Mouse (Mus musculus) heart, embryonic 10.5 days (tissue): ENCODE results near the gene Gcsh. TPM values are rescaled to one million over a fixed set of nuclear protein-coding genes. Genes with fewer than 3 reads are reported as not detected.

Experiments
- DNase-seq: peaks from one replicate; pipeline ENCODE4 v3.0.0-alpha.2; 2017; ENCODE audit warnings: low spot score
- H3K27ac ChIP-seq: fragments of 300-500 bp; sonication (generic); 2 replicates; pipeline ENCODE4 v1.5.1; 2016; ENCODE audit warnings: mild to moderate bottlenecking
- H3K27me3 ChIP-seq: fragments of 300-500 bp; sonication (generic); 2 replicates; pipeline ENCODE4 v1.6.1; 2016; ENCODE audit warnings: mild to moderate bottlenecking; ENCODE audit not compliant: poor library complexity, insufficient read depth, severe bottlenecking
- H3K36me3 ChIP-seq: fragments of 300-500 bp; sonication (generic); 2 replicates; pipeline ENCODE4 v1.6.1; 2016; ENCODE audit warnings: mild to moderate bottlenecking, moderate library complexity
- H3K4me1 ChIP-seq: fragments of 300-500 bp; sonication (generic); 2 replicates; pipeline ENCODE4 v1.6.1; 2016; ENCODE audit warnings: mild to moderate bottlenecking
- H3K4me3 ChIP-seq: fragments of 300-500 bp; sonication (generic); 2 replicates; pipeline ENCODE4 v1.5.1; 2016; ENCODE audit warnings: mild to moderate bottlenecking, moderate library complexity
- H3K9me3 ChIP-seq: fragments of 300-500 bp; sonication (generic); 2 replicates; pipeline ENCODE4 v1.6.1; 2016; ENCODE audit warnings: mild to moderate bottlenecking, moderate library complexity
- WGBS: fragments of 180-500 bp; shearing (Covaris S2); methylation state at CpG from one replicate; pipeline ENCODE4 v1.1.7; 2016; 5-methylcytosine and 5-hydroxymethylcytosine counted together
- polyA plus RNA-seq: library from polyadenylated mRNA; unstranded; fragments of >200 nt; fragmentation: Nextera tagmentation; extraction: Ambion mirVana; gene quantifications from 2 replicates; pipeline ENCODE4 v1.2.1, GENCODE M21; 2016

The Gcsh gene
- polyA plus RNA-seq, 1 experiment from 2014 or later: 140 TPM

GRCm38 (mm10) chr8:117015670-117016069, 22.3 kb upstream of the Gcsh start:
- Histone ChIP-seq H3K4me3 (no peak overlapping the region), H3K9me3 (no peaks in the 10 kb centered on the region), H3K36me3 (no peaks in the 10 kb centered on the region), H3K27ac (no peak overlapping the region), H3K4me1 (0 out of 2 replicates have a peak, but pooled peaks cover 4% of the 10 kb centered on the region), H3K27me3 (peaks cover 26% of the 10 kb centered on the region; the same call in 1 of the 2 replicates)
- WGBS: 55% methylated on average over 4 of the region's 4 CpGs
- DNase-seq: no peak

- no peak overlapping the region for H3K4me3 ChIP-seq
- H3K9me3 ChIP-seq: no peaks in the 10 kb centered on the region
- DNase-seq: no peak
- no peaks in the 10 kb centered on the region for H3K36me3 ChIP-seq
- 83% methylated on average over 9 of the region's 9 CpGs for WGBS
- no peak overlapping the region for H3K27ac ChIP-seq
- peaks cover 12% of the 10 kb centered on the region; the same call in 1 of the 2 replicates for H3K27me3 ChIP-seq
- H3K4me1 ChIP-seq: no peaks in the 10 kb centered on the region
Measured at GRCm38 (mm10) chr8:117011366-117011765, 18.0 kb upstream of the Gcsh start.

GRCm38 (mm10) chr8:116994016-116994716, 829 bp upstream of the Gcsh start:
- 58% methylated on average over 11 of the region's 11 CpGs for WGBS

GRCm38 (mm10) chr8:116992176-116992971, 963 bp downstream of the Gcsh start:
- Histone ChIP-seq H3K9me3 (no peaks in the 10 kb centered on the region), H3K4me1 (peaks cover 18% of the 10 kb centered on the region), H3K27me3 (no peaks in the 10 kb centered on the region), H3K4me3 (peak overlapping the region; percentile 75), H3K36me3 (peaks cover 10% of the 10 kb centered on the region; the same call in 1 of the 2 replicates), H3K27ac (peak overlapping the region; percentile 89)
- DNase-seq: no peak
- WGBS: 13% methylated on average over 23 of the region's 23 CpGs

More at GRCm38 (mm10) chr8:116994016-116994716, 829 bp upstream of the Gcsh start:
- DNase-seq: no peak
- H3K4me1 ChIP-seq: peaks cover 18% of the 10 kb centered on the region
- no peaks in the 10 kb centered on the region for H3K9me3 ChIP-seq
- H3K4me3 ChIP-seq: peak overlapping the region; percentile 75
- H3K36me3 ChIP-seq: 0 out of 2 replicates have a peak, but pooled peaks cover 6% of the 10 kb centered on the region
- H3K27me3 ChIP-seq: no peaks in the 10 kb centered on the region
- H3K27ac ChIP-seq: peak overlapping the region; percentile 89

GRCm38 (mm10) chr8:116991241-116991640, 2.1 kb downstream of the Gcsh start:
- Histone ChIP-seq H3K9me3 (no peaks in the 10 kb centered on the region), H3K27me3 (no peaks in the 10 kb centered on the region), H3K27ac (no peak overlapping the region), H3K4me3 (no peak overlapping the region), H3K4me1 (peaks cover 18% of the 10 kb centered on the region), H3K36me3 (peaks cover 17% of the 10 kb centered on the region)
- DNase-seq: no peak
- 86% methylated on average over 8 of the region's 8 CpGs for WGBS

- H3K27ac ChIP-seq: no peak overlapping the region
- H3K36me3 ChIP-seq: peaks cover 28% of the 10 kb centered on the region
- H3K9me3 ChIP-seq: no peaks in the 10 kb centered on the region
- H3K4me3 ChIP-seq: no peak overlapping the region
- no peaks in the 10 kb centered on the region for H3K27me3 ChIP-seq
- no peak for DNase-seq
- 93% methylated on average over 3 of the region's 3 CpGs for WGBS
- peaks cover 18% of the 10 kb centered on the region for H3K4me1 ChIP-seq
Measured at GRCm38 (mm10) chr8:116989842-116990241, 3.5 kb downstream of the Gcsh start.

- H3K4me1 ChIP-seq: peaks cover 9% of the 10 kb centered on the region
- peak; percentile 85 for DNase-seq
- H3K9me3 ChIP-seq: no peaks in the 10 kb centered on the region
- H3K27ac ChIP-seq: no peak overlapping the region
- H3K27me3 ChIP-seq: no peaks in the 10 kb centered on the region
- peaks cover 28% of the 10 kb centered on the region for H3K36me3 ChIP-seq
- 25% methylated on average over 4 of the region's 4 CpGs for WGBS
- peak overlapping the region; percentile 3; the same call in 1 of the 2 replicates for H3K4me3 ChIP-seq
Measured at GRCm38 (mm10) chr8:116980117-116980516, 13.2 kb downstream of the Gcsh start.

- Histone ChIP-seq H3K27ac (peak within 1 kb of the TSS; percentile 63), H3K4me1 (peaks cover 9% of the 10 kb centered on the region), H3K9me3 (no peaks in the 10 kb centered on the region), H3K27me3 (no peaks in the 10 kb centered on the region), H3K4me3 (peak within 1 kb of the TSS; percentile 84), H3K36me3 (peaks cover 19% of the 10 kb centered on the region)
- WGBS: under 1% methylated on average over 46 of the region's 46 CpGs
- DNase-seq: peak; percentile 99
Measured at GRCm38 (mm10) chr8:116978631-116979256, 14.6 kb downstream of the Gcsh start, which contains the start of gene 1700030J22Rik. TSS of gene 1700030J22Rik (minus strand) at chr8:116978959.

GRCm38 (mm10) chr8:116978052-116978451, 15.3 kb downstream of the Gcsh start:
- Histone ChIP-seq H3K27ac (peak overlapping the region; percentile 63; the same call in 1 of the 2 replicates), H3K27me3 (no peaks in the 10 kb centered on the region)

GRCm38 (mm10) chr8:116975606-116976005, 17.7 kb downstream of the Gcsh start:
- Histone ChIP-seq H3K36me3 (no peaks in the 10 kb centered on the region), H3K4me1 (peaks cover 14% of the 10 kb centered on the region), H3K4me3 (no peak overlapping the region), H3K27me3 (no peaks in the 10 kb centered on the region), H3K9me3 (no peaks in the 10 kb centered on the region), H3K27ac (no peak overlapping the region)
- WGBS: 66% methylated on average over 5 of the region's 5 CpGs
- DNase-seq: no peak

More at GRCm38 (mm10) chr8:116978052-116978451, 15.3 kb downstream of the Gcsh start:
- 36% methylated on average over 8 of the region's 8 CpGs for WGBS
- Histone ChIP-seq H3K4me3 (peak overlapping the region; percentile 84), H3K9me3 (no peaks in the 10 kb centered on the region), H3K4me1 (peaks cover 9% of the 10 kb centered on the region), H3K36me3 (peaks cover 13% of the 10 kb centered on the region)
- DNase-seq: no peak

- Histone ChIP-seq H3K27me3 (no peaks in the 10 kb centered on the region), H3K4me3 (no peak overlapping the region), H3K9me3 (no peaks in the 10 kb centered on the region), H3K4me1 (peaks cover 13% of the 10 kb centered on the region), H3K36me3 (no peaks in the 10 kb centered on the region), H3K27ac (no peak overlapping the region)
- WGBS: 44% methylated on average over 5 of the region's 5 CpGs
- no peak for DNase-seq
Measured at GRCm38 (mm10) chr8:116975066-116975465, 18.3 kb downstream of the Gcsh start.

GRCm38 (mm10) chr8:116969531-116969930, 23.8 kb downstream of the Gcsh start:
- H3K9me3 ChIP-seq: no peaks in the 10 kb centered on the region
- no peaks in the 10 kb centered on the region for H3K36me3 ChIP-seq
- DNase-seq: no peak
- no peak overlapping the region for H3K4me3 ChIP-seq
- no peaks in the 10 kb centered on the region for H3K27me3 ChIP-seq
- 81% methylated on average over 6 of the region's 6 CpGs for WGBS
- no peak overlapping the region for H3K27ac ChIP-seq
- peaks cover 5% of the 10 kb centered on the region; the same call in 1 of the 2 replicates for H3K4me1 ChIP-seq
